Mouse (Mus musculus) E14TG2a.4 (cell line): ENCODE results near the gene Med20.

Experiments used
- CTCF ChIP-seq: conservative IDR thresholded peaks from 2 replicates; pipeline ENCODE4 v1.5.1; 2014; ENCODE audit warnings: low read length
- NANOG ChIP-seq: IDR thresholded peaks from 2 replicates; pipeline ENCODE4 v1.6.1; 2014; ENCODE audit warnings: borderline replicate concordance, low read length, mixed read lengths
- POU5F1 ChIP-seq: IDR thresholded peaks from 2 replicates; pipeline ENCODE4 v1.6.1; 2014; ENCODE audit warnings: low read length, borderline replicate concordance

DNA sequence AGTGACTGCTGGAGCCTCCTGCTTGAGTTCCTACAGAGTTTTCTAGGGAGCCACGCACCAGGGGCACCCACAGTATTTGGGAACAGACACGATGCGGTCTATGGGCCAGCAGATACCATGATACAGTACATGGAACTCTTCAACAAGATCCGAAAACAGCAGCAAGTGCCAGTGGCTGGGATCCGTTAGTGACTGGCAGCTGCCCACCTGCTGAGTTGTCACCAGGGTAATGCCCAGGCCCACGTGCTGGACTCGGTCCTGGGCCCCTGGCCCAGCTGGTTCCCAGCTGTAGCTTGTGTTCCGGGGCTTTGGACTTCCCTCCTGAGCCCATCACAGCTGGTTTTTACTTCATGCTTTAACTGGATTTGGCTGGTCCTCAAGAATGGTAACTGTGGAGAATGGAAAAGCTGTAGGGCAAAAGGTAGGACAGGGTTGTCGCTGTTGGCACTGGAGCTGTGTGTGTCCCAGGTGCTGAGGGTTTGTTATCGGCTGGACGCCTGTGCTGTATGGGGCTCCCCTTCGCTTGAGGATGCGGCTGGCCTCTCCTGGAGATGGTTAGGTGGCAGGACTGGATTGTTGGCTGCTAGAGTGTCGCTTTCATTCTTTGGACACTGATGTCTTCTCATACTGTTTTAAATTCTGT is 11.7 kb downstream of the Med20 start:
- no peak for TF ChIP-seq CTCF
- no peak for TF ChIP-seq NANOG
- TF ChIP-seq POU5F1 = no peak
